Mouse (Mus musculus) cerebellum, adult 11 months (tissue): Measurements from ENCODE around the gene Tsks.

Experiments
- DNase-seq: peaks from one replicate; pipeline ENCODE4 v3.0.0; 2022

Gene Tsks

GRCm38 (mm10) chr7:44952611-44953306, 9.8 kb downstream of the Tsks start:
- peak; percentile 79 for DNase-seq

- DNase-seq: no peak
These were observed 10.6 kb downstream of the Tsks start for GRCm38 (mm10) chr7:44953561-44953960.

GRCm38 (mm10) chr7:44954091-44954885, 11.3 kb downstream of the Tsks start:
- DNase-seq: no peak

- no peak for DNase-seq
These were observed 12.6 kb downstream of the Tsks start for GRCm38 (mm10) chr7:44955628-44956027.

- DNase-seq: no peak
These were observed 13.3 kb downstream of the Tsks start for GRCm38 (mm10) chr7:44956266-44956665.

- no peak for DNase-seq
These were observed 14.3 kb downstream of the Tsks start for GRCm38 (mm10) chr7:44957183-44957835.

GRCm38 (mm10) chr7:44958208-44958607, 15.2 kb downstream of the Tsks start:
- DNase-seq: no peak

- no peak for DNase-seq
These were observed 16.3 kb downstream of the Tsks start for GRCm38 (mm10) chr7:44959281-44959680.

- no peak for DNase-seq
These were observed 17.0 kb downstream of the Tsks start for GRCm38 (mm10) chr7:44959874-44960511.

- no peak for DNase-seq
These were observed 17.5 kb downstream of the Tsks start for GRCm38 (mm10) chr7:44960512-44960910.

GRCm38 (mm10) chr7:44962337-44962736, 19.3 kb downstream of the Tsks start:
- no peak for DNase-seq

- DNase-seq: no peak
These were observed 19.8 kb downstream of the Tsks start for GRCm38 (mm10) chr7:44962831-44963230.

GRCm38 (mm10) chr7:44964990-44965389, 22.0 kb downstream of the Tsks start:
- DNase-seq: no peak

GRCm38 (mm10) chr7:44965975-44966374, 23.0 kb downstream of the Tsks start:
- DNase-seq: no peak

GRCm38 (mm10) chr7:44966638-44967037, 23.6 kb downstream of the Tsks start:
- DNase-seq: no peak

- peak; percentile 79 for DNase-seq
These were observed 27.3 kb downstream of the Tsks start for GRCm38 (mm10) chr7:44970231-44970691.

- no peak for DNase-seq
These were observed 28.1 kb downstream of the Tsks start for GRCm38 (mm10) chr7:44971142-44971541.

- DNase-seq: no peak
These were observed 30.6 kb downstream of the Tsks start for GRCm38 (mm10) chr7:44973415-44974130.

- DNase-seq: peak; percentile 85
These were observed 31.5 kb downstream of the Tsks start, which contains the start of gene Cpt1c for GRCm38 (mm10) chr7:44974383-44975116. Gene Cpt1c (minus strand): TSS chr7:44974851.

- DNase-seq: no peak
These were observed 32.1 kb downstream of the Tsks start for GRCm38 (mm10) chr7:44975117-44975419.

GRCm38 (mm10) chr7:44978300-44978699, 35.3 kb downstream of the Tsks start:
- DNase-seq: no peak

GRCm38 (mm10) chr7:44981539-44981938, 38.5 kb downstream of the Tsks start:
- DNase-seq: no peak
